Mouse (Mus musculus) intestine, postnatal 0 days (tissue): ENCODE results near the gene Mettl3. TPM values are rescaled to one million over a fixed set of nuclear protein-coding genes. Genes with fewer than 3 reads are reported as not detected.
"Not testable (repeated sequence)": the region's sequence is repeated elsewhere in the genome, so short reads cannot be mapped to it uniquely, and the experiment has no call there.

Experiments
- ATAC-seq: fragments of 200-750 bp; cut with Nextera tagmentation; 2 replicates; pipeline ENCODE4 v1.8.0; 2017; ENCODE audit warnings: mild to moderate bottlenecking, moderate TSS enrichment, moderate library complexity
- H3K27ac ChIP-seq: fragments of 300-500 bp; sonication (generic); 2 replicates; pipeline ENCODE4 v1.5.1; 2014; ENCODE audit warnings: mild to moderate bottlenecking, low read depth, low read length, moderate library complexity
- H3K27me3 ChIP-seq: fragments of 300-500 bp; sonication (generic); replicated peaks from 2 replicates; pipeline ENCODE4 v1.6.1; 2014; ENCODE audit warnings: low read length, mixed read lengths; ENCODE audit not compliant: control insufficient read depth, insufficient read depth
- H3K36me3 ChIP-seq: fragments of 300-500 bp; sonication (generic); 2 replicates; pipeline ENCODE4 v1.6.1; 2014; ENCODE audit warnings: mild to moderate bottlenecking, moderate library complexity; ENCODE audit not compliant: control insufficient read depth, insufficient read depth
- H3K4me1 ChIP-seq: fragments of 300-500 bp; sonication (generic); replicated peaks from 2 replicates; pipeline ENCODE4 v1.6.1; 2014; ENCODE audit warnings: antibody characterized with exemption, low read length, mixed read lengths; ENCODE audit not compliant: control insufficient read depth, insufficient read depth
- H3K4me2 ChIP-seq: fragments of 300-500 bp; sonication (generic); replicated peaks from 2 replicates; pipeline ENCODE4 v1.6.1; 2014; ENCODE audit warnings: low read depth, mild to moderate bottlenecking, moderate library complexity
- H3K4me3 ChIP-seq: fragments of 300-500 bp; sonication (generic); 2 replicates; pipeline ENCODE4 v1.5.1; 2014; ENCODE audit warnings: low read depth, low read length
- H3K9ac ChIP-seq: fragments of 300-500 bp; sonication (generic); 2 replicates; pipeline ENCODE4 v1.6.1; 2014; ENCODE audit warnings: mild to moderate bottlenecking, low read depth, low read length
- H3K9me3 ChIP-seq: fragments of 300-500 bp; sonication (generic); 2 replicates; pipeline ENCODE4 v1.6.1; 2016; ENCODE audit warnings: mixed run types; ENCODE audit not compliant: control insufficient read depth
- CTCF ChIP-seq: sonication (generic); IDR thresholded peaks from 2 replicates; pipeline ENCODE4 v1.5.1; 2016; ENCODE audit warnings: low read depth, mild to moderate bottlenecking, control low read depth, antibody characterized with exemption, moderate library complexity
- WGBS: fragments of 180-500 bp; shearing (Covaris S2); extraction: QIAGEN DNeasy Blood & Tissue Kit; methylation state at CpG from one replicate; pipeline ENCODE4 v1.1.7; 2014; 5-methylcytosine and 5-hydroxymethylcytosine counted together
- polyA plus RNA-seq: library from polyadenylated mRNA; unstranded; fragments of >200 nt; fragmentation: Nextera tagmentation; extraction: Ambion mirVana; gene quantifications from 2 replicates; pipeline ENCODE4 v1.2.1, GENCODE M21; 2015

The Mettl3 gene
- polyA plus RNA-seq, 1 experiment from 2014 or later, result 9.2 TPM

- Histone ChIP-seq H3K27me3 (no peaks in the 10 kb centered on the region), H3K27ac (peak overlapping the region; percentile 46), H3K36me3 (peaks cover 9% of the 10 kb centered on the region), H3K4me1 (no peaks in the 10 kb centered on the region), H3K9me3 (no peaks in the 10 kb centered on the region), H3K9ac (peak overlapping the region; percentile 62), H3K4me2 (peak overlapping the region; percentile 95), H3K4me3 (peak overlapping the region; percentile 77)
- TF ChIP-seq CTCF, result no peak
- under 1% methylated on average over 35 of the region's 41 CpGs for WGBS
- ATAC-seq, result peak; percentile 55
Observed at GRCm38 (mm10) chr14:52315792-52316440, 11.0 kb upstream of the Mettl3 start.

- Histone ChIP-seq H3K9ac (peak overlapping the region; percentile 62), H3K27ac (0 out of 2 replicates have a peak overlapping the region, but pooled peaks have one; percentile 46), H3K4me2 (peak overlapping the region; percentile 95), H3K4me3 (peak overlapping the region; percentile 77), H3K4me1 (no peaks in the 10 kb centered on the region), H3K27me3 (no peaks in the 10 kb centered on the region), H3K9me3 (no peaks in the 10 kb centered on the region), H3K36me3 (peaks cover 9% of the 10 kb centered on the region)
- no peak for TF ChIP-seq CTCF
- 9% methylated on average over 17 of the region's 17 CpGs for WGBS
- ATAC-seq, result no peak
Observed at GRCm38 (mm10) chr14:52315283-52315780, 10.4 kb upstream of the Mettl3 start.

GRCm38 (mm10) chr14:52314808-52315150, 9.9 kb upstream of the Mettl3 start:
- Histone ChIP-seq H3K4me2 (no peak overlapping the region), H3K27ac (no peak overlapping the region)
- WGBS, result 61% methylated on average over 8 of the region's 8 CpGs

DNA sequence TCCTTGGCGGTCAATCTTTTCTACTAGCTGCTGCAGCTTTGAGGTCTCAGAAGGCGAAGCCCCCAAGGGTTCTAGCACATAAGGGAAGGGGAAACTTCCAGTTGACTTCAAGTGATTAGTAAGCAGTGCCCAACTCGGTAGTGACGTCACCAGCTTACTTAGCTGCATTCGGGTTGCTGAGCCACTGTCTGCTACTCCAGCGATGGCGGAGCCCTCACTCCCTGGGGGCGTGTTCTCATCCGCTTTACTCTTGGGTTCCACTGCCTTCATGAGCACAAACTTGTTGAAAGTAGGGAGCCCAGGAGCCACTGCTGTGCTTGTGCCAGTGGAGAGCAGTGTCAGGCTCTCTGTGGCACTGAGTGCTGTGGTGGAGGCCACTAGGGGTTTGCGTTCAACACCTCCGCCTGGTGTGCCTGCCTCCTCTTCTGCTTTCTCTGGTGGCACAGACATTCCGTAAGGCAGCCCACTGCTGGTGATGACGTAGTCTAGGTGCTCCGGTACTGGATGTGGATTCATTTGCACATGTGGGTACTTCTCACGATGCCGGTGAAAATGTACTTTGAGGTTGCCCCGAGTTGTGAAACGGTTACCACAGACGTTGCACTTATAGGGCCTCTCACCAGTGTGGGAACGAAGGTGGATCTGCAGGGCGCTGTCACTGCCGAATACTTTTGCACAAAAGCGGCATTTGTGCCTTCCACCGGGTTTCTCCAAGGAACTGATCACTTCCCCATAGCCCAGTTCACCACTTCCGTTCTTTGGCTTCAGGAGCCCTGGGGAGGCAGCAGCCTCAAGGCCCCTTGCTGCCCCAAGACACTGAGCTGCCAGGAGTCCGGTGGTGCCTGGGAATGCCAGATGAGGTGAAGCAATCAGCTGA, 9.2 kb upstream of the Mettl3 start:
- H3K27ac ChIP-seq, result no peak overlapping the region
- no peaks in the 10 kb centered on the region for H3K9me3 ChIP-seq
- WGBS, result 93% methylated on average over 26 of the region's 26 CpGs
- TF ChIP-seq CTCF, result no peak
- peaks cover 9% of the 10 kb centered on the region for H3K36me3 ChIP-seq
- no peak overlapping the region for H3K9ac ChIP-seq
- H3K4me2 ChIP-seq, result no peak overlapping the region
- no peaks in the 10 kb centered on the region for H3K27me3 ChIP-seq
- no peak for ATAC-seq
- no peaks in the 10 kb centered on the region for H3K4me1 ChIP-seq
- H3K4me3 ChIP-seq, result no peak overlapping the region

More at GRCm38 (mm10) chr14:52314808-52315150, 9.9 kb upstream of the Mettl3 start:
- no peaks in the 10 kb centered on the region for H3K9me3 ChIP-seq
- no peak overlapping the region for H3K4me3 ChIP-seq
- H3K27me3 ChIP-seq, result no peaks in the 10 kb centered on the region
- no peak overlapping the region for H3K9ac ChIP-seq
- peaks cover 9% of the 10 kb centered on the region for H3K36me3 ChIP-seq
- no peak for ATAC-seq
- H3K4me1 ChIP-seq, result no peaks in the 10 kb centered on the region
- TF ChIP-seq CTCF, result no peak

DNA sequence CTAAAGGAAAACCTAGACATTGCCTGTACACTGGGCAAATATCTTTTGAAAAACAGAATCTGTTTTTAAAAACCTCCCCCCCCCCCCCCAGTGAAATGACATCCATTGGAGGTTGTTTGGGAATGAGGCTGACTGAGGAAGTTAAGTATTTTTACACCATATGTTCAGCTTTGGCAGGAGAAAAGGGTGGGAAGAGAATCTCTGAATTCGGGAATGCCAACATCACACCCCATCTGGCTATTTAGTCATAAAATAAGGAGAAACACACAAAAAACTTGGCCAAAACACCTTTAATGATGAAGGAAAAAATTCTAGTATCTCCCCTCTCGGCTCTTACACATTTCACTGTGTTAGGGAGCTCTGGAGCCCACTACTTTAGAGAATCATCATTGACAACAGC, 6.0 kb upstream of the Mettl3 start:
- Histone ChIP-seq H3K4me1 (no peaks in the 10 kb centered on the region), H3K9ac (no peak overlapping the region), H3K36me3 (peaks cover 9% of the 10 kb centered on the region), H3K27me3 (no peaks in the 10 kb centered on the region), H3K27ac (no peak overlapping the region), H3K4me3 (no peak overlapping the region), H3K4me2 (no peak overlapping the region), H3K9me3 (no peaks in the 10 kb centered on the region)
- ATAC-seq, result no peak
- no peak for TF ChIP-seq CTCF
- 88% methylated on average over 2 of the region's 2 CpGs for WGBS

DNA sequence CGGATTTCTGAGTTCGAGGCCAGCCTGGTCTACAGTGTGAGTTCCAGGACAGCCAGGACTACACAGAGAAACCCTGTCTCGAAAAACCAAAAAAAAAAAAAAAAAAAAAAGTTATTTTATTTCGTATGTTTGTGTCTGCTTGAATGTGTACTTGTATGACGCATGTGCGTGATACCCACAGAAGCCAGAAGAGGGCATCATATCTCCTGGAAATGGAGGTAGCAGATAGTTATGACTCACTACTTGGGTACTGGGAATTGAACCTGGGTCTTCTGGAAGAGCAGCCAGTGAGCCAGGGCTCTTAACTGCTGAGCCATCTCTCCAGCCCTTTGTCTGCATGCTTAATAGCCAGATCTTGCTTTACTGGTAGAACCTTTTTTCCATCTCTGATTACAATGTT, 5.4 kb upstream of the Mettl3 start:
- H3K27me3 ChIP-seq, ATAC-seq, H3K27ac ChIP-seq, H3K4me3 ChIP-seq, H3K4me1 ChIP-seq, H3K36me3 ChIP-seq, H3K4me2 ChIP-seq, H3K9ac ChIP-seq, H3K9me3 ChIP-seq: not testable (repeated sequence)
- WGBS, result 93% methylated on average over 6 of the region's 6 CpGs
- peak; percentile 30 for TF ChIP-seq CTCF
